Mouse (Mus musculus) common myeloid progenitor, adult 5-6 weeks (primary cell): ENCODE results near the gene Aco1. TPM values are rescaled to one million over a fixed set of nuclear protein-coding genes. Genes with fewer than 3 reads are reported as not detected.

Source experiments
- ATAC-seq: replicated peaks from 2 replicates; pipeline ENCODE4 v1.8.0; 2016; ENCODE audit warnings: low read depth, mild to moderate bottlenecking, moderate TSS enrichment, inconsistent platforms; ENCODE audit not compliant: poor library complexity, severe bottlenecking
- total RNA-seq: library from RNA; stranded (forward); fragments of 200-1000, 187-1606 nt; gene quantifications from 2 replicates; pipeline ENCODE4 v1.2.3, GENCODE M21; 2017

The Aco1 gene
- total RNA-seq, 1 experiment from 2014 or later: 30.6 TPM

DNA sequence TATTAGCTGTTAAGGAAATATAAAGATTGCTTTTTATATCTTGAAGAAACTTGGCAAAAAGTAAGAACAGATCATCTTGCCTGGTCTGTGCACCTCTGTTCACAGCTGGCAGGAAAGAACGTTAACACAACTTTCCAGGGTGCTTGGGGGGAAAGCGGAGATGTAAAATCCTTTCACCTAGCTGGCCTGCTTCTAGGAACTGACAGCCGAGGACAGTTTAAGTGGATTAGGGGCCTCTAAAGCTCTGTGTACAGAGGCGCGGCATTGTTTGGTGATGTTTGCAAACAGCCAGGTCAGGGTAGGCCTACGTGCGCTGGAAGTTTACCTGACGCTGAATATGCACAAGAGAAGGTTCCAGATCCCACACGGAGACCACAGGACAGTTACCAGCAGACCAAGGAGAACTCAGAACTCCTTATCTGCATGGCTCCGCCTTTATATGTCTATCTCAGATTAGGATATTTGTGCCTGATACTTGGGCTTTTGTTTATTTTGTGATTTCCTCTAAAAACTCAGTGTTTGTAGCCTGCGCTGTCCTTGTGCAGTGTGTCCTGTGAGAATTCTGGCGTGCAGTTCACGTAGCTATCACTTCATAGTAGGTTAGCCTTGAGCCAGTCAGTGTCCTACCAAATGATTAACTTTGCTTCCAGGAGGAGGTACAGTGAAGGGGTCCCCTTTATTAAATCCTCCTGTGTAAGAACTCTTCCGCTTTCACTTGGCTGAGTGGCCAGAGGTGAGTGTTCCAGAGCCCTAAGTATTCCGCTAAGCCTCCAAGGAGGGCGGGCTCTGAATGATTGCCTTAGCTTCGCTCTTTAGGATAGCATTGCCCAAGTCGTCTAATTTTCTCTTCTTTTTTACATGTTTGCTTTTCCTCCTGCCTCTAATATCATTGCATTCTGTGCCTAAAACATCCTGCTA is 14.0 kb downstream of the Aco1 start:
- no peak for ATAC-seq

DNA sequence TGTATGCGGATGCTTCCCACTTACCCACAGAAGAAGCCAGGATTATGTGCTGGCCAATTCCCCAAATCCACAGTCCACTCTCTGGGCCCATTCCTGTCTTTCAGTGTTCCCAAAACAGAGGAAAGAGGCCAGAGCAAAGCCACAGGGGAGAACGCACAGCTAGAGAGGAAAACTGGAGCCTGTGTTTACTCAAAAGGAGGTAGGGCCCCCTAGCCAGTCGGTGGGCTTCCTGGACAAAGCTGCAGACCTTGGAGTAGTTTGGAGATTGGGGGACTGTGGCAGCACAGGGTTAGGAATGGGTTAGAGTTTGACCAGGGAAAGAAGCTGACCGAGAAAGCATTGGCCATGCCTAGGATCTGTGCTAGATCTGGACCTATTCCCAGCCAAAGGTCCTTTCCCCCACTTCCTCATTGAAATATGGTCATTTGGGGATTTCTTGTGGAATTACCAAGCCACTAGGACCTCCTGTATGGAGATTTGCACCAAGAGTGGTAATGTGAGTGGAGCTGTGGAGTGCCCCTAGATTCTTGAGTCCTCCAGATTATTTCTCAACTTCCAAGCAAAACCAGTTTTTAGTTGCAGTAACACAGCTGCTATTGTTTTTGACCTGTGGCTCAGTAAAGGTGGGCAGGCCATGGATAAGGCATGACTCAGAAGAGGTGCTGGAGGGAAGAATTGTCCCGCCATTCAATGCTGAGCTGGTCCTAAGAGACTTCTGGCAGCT is 14.8 kb downstream of the Aco1 start:
- ATAC-seq: no peak

DNA sequence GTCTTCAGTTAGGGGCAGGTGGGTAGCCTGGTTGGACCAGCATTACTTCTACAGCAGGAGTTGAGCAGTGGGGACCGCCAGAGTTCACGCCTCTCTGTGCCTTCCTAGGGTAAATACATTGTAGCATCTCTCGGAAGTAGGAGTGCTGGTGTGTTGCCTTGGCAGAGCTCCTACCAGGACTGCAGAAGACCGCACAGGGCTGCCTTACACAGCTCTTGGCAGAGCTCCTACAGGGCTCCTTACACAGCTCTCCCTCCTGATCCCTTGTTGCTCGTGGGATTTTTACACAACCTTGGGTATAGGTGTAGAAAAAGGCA is 15.3 kb downstream of the Aco1 start:
- no peak for ATAC-seq

DNA sequence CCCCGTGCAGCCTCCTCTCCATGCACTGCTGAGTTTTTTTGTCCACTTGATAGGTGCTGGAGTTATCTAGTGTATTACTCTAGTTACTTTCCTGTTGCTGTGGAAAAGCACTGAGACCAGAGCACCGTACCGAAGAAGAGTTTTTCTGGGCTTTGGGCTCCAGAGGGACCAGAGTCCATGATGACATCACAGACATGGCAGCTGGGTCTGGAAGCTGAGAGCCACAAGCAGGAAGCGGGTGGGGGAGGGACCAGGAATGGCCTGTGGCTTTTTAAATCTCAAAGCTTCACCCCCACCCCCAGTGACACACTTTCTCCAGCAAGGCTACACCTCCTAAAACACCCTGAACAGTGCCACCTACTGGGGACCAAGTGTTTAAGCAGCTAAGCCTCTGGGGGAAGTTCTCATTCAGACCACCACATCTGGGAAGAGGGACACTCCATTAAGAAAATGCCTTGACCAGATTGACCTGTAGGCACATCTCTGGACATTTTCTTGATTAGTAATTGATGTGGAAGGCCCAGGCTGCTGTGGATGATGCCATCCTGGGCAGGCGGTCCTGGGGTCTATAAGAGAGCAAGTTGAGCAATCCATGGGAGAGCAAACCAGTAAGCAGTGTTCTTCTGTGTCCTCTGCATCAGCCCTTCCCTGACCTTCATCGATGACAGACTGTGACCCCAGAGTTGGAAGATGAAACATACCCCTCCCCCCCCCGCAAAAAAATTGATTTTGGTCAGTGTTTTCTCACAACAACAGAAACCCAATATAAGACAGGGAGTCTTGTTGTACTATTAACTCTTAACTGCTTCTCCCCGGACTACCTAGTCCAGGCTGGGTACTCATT is 17.9 kb downstream of the Aco1 start:
- no peak for ATAC-seq

DNA sequence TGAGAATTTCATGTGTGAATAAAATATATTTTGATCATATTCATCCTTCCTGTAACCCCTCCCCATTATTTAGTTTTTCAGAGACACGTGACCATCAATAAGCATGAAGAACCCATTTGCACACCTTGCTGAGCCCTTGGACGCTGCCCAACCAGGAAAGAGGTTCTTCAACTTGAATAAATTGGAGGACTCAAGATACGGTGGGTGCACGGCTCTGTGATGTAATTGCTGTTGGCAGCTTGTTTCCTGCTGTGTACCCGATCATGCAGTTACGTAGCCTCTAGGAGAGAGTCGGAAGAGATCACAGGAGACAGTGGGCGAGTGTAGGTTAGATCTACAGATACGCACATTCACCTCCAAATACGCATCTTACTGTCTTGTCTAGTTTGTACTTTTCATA is 20.8 kb downstream of the Aco1 start:
- ATAC-seq: no peak

DNA sequence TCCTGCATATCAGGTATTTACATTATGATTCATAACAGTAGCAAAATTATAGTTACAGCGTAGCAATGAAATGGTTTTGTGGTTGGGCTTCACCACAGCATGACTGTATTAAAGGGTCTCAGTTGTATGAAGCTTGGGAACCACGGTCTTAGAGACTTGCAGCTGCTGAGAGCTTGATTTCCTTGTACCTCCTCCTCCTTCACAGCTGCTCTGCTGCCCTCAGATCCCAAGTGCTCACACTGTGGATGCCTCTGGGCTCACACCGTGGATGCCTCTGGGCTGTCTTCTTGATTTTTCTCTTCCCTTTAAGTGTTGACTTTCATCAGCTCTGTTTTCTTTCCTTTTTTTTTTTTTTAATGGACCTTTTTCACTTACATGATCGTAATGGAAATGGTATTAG is 28.6 kb downstream of the Aco1 start:
- no peak for ATAC-seq

DNA sequence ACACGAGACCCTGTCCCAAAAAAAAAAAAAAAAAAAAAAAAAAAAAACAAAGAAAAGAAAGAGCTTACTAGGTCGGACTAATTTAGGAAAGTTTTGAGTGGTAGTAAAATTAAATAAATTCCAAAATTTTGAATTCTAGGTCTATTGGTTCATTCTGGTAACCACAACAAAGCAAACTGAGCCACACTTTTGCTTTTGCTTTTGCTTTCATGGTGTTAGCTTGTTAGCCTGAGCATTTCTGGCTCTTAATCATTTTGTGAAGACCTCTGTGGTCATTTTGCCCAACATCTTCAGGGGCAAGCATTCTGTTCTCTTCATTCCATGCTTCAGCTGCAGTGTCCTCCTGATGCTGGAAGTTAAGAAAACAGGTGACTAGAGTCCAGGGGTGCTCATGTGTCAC is 29.5 kb downstream of the Aco1 start:
- no peak for ATAC-seq

DNA sequence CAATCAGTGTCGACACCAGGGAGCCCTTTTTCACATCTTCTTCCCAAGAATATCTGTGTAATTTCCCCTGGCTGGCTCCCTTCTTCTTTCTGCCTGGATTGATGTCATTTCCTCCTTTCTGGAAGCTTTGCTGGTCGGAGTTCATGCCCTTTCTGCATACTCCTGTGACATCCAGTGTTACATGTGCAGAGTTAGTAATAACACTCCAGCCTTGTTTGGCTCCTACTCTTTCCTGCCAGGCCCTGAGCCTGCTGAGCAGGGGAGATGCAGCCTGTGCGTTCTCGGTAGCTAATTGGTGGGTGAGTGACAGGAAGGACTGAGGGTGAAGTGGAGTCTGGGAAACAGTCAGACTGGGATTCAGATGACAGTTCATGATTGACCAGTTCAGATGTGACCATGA is 31.4 kb downstream of the Aco1 start:
- no peak for ATAC-seq

DNA sequence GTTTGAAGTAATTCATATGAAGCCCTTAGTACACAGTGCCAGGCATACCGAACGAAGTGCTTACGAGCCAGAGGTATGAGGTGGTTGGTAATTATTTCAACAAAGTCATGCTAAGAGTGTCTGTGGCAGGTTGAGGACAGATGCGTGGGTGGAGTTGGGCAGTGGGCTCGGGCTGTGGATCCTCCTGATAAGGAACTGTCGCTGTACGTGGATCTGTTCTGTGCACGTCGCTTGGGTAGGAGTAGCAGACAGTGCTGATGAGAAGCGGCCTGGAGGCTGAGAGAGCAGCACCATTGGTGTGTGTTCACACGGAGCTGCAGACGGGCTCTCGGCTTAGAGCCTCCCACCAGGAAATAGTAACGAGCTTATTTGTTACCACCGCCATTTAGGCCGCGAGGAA is 35.7 kb downstream of the Aco1 start:
- no peak for ATAC-seq

DNA sequence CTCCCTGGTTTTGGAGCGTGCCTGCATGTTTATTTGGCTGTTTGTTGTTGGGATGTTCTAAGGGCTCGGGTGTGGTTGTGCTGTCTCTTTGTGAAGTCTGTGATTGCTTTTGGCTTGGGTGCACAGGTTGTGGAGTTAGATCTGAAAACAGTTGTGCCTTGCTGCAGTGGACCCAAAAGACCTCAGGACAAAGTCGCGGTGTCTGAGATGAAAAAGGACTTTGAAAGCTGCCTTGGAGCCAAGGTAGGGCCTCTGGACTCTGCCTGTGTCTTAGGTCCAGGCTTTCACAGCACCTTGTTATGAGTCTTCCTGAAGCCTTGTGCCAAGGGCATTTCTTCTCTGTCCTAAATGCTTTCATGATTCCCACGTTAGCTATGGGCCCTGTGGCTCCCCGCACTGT is 37.2 kb downstream of the Aco1 start:
- no peak for ATAC-seq

DNA sequence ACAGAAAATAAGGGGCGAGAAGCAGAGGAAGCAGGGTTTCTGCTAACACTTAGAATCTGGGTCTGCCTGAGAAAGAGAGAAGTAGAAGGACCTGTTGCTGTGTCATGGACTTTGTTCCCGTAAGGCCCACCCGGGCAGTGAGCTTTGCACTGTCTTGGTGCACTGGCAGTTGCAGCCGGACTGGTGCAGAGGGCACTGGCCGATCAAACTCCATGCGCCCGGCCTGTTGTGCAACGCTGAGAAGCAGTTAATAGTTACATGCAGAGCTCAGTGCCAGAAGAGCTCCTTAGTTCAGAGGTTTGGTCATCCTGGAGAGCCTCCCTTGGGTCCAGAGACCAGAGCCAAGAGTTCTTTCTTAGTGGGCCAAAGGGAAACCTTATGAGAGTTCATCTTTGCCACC is 38.8 kb downstream of the Aco1 start:
- no peak for ATAC-seq

DNA sequence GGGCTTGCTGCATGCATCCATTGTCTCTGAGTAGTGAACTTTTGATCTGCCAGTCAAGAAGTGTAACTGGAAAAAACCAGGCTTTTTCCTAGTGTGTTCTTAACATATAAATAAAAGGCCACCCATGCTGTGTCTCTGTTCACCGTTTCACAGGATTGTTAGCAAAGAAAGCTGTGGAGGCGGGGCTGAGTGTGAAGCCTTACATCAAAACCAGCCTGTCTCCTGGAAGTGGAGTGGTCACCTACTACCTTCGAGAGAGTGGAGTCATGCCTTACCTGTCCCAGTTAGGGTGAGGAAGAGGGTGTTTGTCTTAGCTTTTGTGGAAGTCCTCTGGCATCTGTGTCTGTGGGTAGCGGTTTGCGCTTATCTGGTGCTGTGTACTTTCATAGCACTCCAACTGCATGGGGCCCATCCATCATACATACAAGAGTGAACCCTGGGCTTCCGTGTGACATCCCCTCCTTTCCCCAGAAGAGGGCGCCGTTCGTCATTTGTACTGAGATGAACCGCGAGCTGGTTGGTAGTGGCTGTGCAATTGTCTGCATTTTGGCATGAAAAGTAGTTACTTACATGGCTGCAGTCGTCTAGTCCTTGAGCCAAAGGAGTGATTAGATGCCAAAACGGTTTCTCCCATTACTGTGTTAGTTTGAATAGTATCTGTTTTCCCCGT is 39.9 kb downstream of the Aco1 start:
- ATAC-seq: peak; percentile 98

DNA sequence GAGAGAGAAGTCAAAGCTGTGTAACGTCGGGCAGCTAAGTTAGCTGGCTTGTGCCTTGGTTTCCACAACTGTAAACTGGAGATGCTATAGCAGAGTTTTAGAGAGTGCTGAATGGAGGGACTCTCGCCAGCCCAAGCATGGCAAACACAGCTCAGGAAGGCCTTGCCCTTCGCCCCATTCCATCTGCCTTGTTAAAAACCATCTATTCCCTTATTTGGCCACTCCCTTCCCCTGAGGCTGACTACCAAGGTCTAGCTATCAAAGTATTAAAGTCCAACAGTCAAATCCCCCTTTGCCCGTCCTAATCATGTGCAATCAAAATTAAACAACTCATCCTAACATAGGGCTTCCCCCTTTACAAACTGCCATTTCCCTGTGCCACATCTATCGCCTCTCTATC is 40.9 kb downstream of the Aco1 start:
- ATAC-seq: no peak

DNA sequence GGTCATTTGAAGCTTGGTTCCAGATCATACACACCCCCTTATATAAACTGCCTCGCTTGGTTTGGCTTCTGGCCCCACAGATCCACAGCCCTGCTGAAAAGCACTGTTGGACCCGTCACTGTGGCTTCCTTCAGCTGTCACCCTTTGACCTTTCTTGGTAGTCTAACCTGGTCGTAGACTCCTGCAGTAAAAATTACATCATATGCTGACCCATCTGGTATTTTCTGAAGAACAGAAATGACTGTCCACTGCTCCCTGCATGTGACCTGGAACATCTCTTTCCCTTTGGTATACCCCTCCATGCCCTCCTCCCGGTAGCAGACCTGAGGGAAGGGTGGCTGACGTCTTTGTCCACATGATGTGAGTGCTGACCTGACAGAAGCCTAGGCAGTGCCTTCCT is 41.6 kb downstream of the Aco1 start:
- no peak for ATAC-seq

DNA sequence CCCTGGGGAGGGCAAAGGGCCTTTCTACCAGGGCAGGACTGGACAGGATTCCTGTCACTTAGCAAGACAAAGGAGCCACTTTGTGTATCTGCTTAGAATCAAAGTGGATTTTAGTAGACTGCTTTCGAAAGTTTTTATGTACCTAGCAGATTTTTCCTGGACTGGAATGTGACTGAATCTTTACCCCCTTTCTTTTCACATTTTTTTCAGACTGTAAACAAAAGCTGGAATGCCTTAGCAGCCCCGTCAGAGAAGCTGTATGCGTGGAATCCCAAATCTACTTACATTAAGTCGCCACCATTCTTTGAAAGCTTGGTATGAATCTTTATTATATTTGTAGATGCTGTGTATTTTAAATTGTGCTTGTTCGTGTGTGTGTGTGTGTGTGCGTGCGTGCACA is 45.1 kb downstream of the Aco1 start:
- ATAC-seq: no peak

DNA sequence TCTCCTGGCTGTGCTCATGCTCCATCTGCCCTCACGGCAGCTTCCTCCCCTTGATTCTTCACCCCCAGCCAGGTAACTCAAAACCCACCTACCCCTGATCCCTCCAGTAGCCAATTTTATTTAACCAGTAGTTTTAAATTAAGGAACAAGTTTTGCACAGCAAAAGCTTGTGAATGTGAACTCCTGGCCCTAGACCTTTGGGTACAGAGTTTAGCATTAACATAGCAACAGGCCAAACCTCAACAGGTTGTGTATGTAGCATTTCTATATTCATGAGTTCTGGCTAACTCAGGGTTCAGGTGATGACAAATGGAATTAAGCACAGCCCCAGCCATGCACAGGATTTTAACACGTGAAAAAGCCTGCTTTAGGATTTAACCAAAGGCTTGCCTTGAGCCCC is 49.4 kb downstream of the Aco1 start:
- ATAC-seq: no peak

DNA sequence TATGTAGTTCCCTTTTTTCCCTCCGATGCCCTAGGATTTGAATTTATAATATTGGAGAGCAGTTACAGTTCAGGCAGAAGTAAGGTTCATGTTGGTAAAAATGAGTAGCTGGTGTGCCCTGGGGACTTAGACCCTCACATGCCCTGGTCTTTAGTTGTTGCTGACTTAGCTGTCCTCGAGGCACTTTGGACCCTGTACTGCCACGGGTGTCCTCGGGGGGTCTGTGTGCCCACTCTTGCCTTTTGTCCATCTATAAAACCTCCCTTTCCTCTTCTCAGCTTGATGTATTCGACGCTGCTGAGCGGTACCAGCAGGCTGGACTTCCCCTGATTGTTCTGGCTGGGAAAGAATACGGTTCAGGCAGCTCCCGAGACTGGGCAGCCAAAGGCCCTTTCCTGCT is 50.6 kb downstream of the Aco1 start:
- no peak for ATAC-seq

DNA sequence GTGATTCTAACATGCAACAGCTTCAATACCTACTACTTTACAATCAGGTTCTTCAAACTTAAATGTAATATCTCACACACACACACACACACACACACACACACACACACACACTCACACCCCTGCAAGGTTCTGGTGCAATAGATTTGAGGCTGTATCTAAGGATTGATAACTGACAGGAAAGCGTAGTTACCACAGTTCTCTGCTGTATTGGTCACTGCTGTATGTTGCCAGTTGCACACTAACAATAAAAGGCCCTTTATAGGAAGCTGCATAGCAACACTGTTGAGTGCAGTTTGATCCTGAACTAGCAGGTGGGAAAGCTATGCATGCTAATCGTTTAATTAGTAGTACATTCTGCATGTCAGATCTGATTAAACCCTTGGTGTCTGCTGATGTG is 52.5 kb downstream of the Aco1 start:
- ATAC-seq: peak; percentile 46; the same call in 1 of the 2 replicates

DNA sequence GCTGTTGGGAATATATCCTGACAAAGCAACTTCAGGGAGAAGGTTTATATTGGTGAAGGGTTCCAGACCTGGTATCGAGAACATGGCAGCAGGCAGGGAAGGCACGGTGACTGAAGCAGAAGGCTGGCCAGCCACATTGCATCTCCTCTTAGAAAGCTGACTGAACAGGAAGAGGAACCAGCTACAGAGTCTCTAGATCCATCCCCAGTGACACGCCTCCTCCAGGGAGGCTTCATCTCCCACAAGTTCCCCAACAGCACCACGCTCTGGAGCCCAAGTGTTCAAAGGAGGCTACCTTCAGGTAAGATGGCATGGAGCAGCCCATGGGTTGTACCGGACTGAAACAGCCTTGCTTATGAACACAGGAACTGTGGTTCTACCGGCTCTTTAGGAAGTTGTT is 59.3 kb downstream of the Aco1 start:
- ATAC-seq: 0 out of 2 replicates have a peak, but pooled peaks have one; percentile 52

DNA sequence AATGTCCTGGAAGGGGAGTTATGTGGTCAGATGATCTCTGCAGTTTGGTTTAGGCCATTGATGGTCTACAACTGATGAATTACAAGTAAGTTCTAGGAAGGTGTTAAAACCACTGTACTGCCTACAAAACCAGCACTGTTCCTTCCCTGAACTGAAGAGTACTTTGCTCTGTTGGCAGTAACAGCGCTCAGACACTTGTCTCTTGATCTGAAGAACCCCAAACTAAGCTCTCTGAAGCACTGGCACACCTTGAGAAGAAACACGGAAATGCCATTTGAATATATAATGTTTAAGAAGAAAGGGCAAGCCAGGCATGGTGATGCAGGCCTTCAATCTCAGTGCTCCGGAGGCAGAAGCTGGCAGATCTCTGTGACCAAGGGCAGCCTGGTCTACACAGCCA is 61.5 kb downstream of the Aco1 start:
- no peak for ATAC-seq
